ENCODE assay signal across 8 mouse cellular contexts in the genomic region with DNA sequence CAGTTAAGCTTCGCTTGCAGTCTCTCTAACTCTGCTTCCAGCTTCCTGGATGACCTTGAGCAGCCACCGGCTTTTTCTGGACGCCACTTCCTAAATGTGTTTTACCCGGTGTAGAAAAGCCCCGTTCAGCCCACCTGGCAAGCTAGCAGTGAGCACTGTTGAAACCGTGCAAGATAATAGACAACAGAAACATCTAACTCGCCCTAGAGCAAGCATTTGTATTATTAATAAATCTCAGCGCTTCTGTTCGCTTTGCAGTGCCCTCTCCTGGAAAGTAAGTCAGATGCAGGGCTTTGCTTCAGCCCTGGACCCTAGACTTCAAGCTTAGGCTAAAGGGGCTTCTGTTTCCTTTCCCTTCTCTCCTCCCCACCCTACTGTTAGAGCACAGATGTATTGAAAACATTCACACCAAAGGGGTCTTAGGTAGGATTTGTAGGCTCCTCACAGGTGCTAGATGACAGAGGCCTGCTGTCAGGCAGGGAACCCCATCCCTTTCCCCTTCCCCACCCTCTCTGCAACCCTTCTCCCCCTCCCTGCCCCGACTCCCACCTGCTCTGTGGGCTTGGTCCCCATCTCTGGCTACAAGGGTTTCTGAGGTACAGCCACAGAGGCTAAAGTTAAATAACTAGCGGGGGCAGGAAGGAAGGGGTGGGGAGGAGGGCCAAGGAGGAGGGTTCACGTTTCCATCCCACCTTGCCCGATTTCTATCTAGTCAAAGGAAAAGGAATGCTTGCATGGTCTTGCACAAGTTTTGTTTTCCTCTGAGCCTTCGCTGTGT. TPM values are rescaled to one million over a fixed set of nuclear protein-coding genes. Genes with fewer than 3 reads are reported as not detected.
DNase-seq lines count a peak whose midpoint lies in the region; ATAC-seq and TF ChIP-seq lines count a peak whose summit lies in the region.

A gene (minus strand): TSS at position 593 of the 778 bp plus-strand sequence.

- no peaks in the 10 kb centered on the region for H3K9me3 ChIP-seq in hindbrain, embryonic 12.5 days (replicated peaks)
- H3K9me3 ChIP-seq in midbrain, embryonic 12.5 days, result no peaks in the 10 kb centered on the region

- 24% methylated on average over 14 of the region's 14 CpGs for WGBS in hindbrain, embryonic 12.5 days
- 23% methylated on average over 14 of the region's 14 CpGs for WGBS in midbrain, embryonic 12.5 days

- peaks cover 70% of the 10 kb centered on the region for H3K27me3 ChIP-seq in hindbrain, embryonic 12.5 days
- H3K27me3 ChIP-seq in midbrain, embryonic 12.5 days, result peaks cover 81% of the 10 kb centered on the region

- H3K4me1 ChIP-seq in hindbrain, embryonic 12.5 days, result peaks cover 52% of the 10 kb centered on the region
- peaks cover 61% of the 10 kb centered on the region for H3K4me1 ChIP-seq in midbrain, embryonic 12.5 days

- DNase-seq in layer of hippocampus, adult 2 months (ENCODE audit: low spot score in 2 of 2), result no peak
- no peak for DNase-seq in layer of hippocampus, adult 11-12 months (ENCODE audit: low spot score)
- DNase-seq in cerebellum, postnatal 25 days, result peak; percentile 61 to 65
- no peak for DNase-seq in frontal cortex, postnatal 25 days (ENCODE audit: low spot score in 2 of 2)
- DNase-seq in testis, postnatal 14 days (ENCODE audit: low spot score), result no peak
- DNase-seq in gastrocnemius, postnatal 10 days, result no peak

- peak; percentile 82 for TF ChIP-seq CTCF in layer of hippocampus, adult 2 months (conservative IDR thresholded peaks at IDR 0.05)

- no peaks in the 10 kb centered on the region for H3K36me3 ChIP-seq in hindbrain, embryonic 12.5 days
- H3K36me3 ChIP-seq in midbrain, embryonic 12.5 days, result no peaks in the 10 kb centered on the region

- H3K4me3 ChIP-seq in layer of hippocampus, adult 2 months, result peak within 1 kb of the TSS; percentile 68
- H3K4me3 ChIP-seq in hindbrain, embryonic 12.5 days, result peak within 1 kb of the TSS; percentile 35
- H3K4me3 ChIP-seq in midbrain, embryonic 12.5 days, result peak within 1 kb of the TSS; percentile 36

- peak within 1 kb of the TSS; percentile 96 for H3K27ac ChIP-seq in layer of hippocampus, adult 2 months
- H3K27ac ChIP-seq in hindbrain, embryonic 12.5 days, result 0 out of 2 replicates have a peak within 1 kb of the TSS, but pooled peaks have one; percentile 4
- peak within 1 kb of the TSS; percentile 49 for H3K27ac ChIP-seq in midbrain, embryonic 12.5 days (replicated peaks)

- peak within 1 kb of the TSS; percentile 54 for H3K9ac ChIP-seq in hindbrain, embryonic 12.5 days
- H3K9ac ChIP-seq in midbrain, embryonic 12.5 days (replicated peaks), result peak within 1 kb of the TSS; percentile 54

- ATAC-seq in hindbrain, embryonic 12.5 days (ENCODE audit: low FRiP score), result no peak
- no peak for ATAC-seq in midbrain, embryonic 12.5 days (ENCODE audit: low FRiP score, low read depth)

- peak within 1 kb of the TSS; percentile 62 for H3K4me2 ChIP-seq in hindbrain, embryonic 12.5 days (replicated peaks)
- peak within 1 kb of the TSS; percentile 59 for H3K4me2 ChIP-seq in midbrain, embryonic 12.5 days (replicated peaks)

RNA-seq across cellular contexts. Expression of the gene that starts here (rescaled TPM):
- total RNA-seq in layer of hippocampus, adult 2 months (2021), result not detected
- 0.23 and 0.61 TPM in 2 replicates for polyA plus RNA-seq in hindbrain, embryonic 12.5 days (2016; fragmentation: Nextera tagmentation; extraction: Ambion mirVana)
- 0.10 and 0.17 TPM in 2 replicates for polyA plus RNA-seq in midbrain, embryonic 12.5 days (2016; fragmentation: Nextera tagmentation; extraction: Ambion mirVana)
- total RNA-seq in gastrocnemius, postnatal 10 days (2021), result not detected

Comparison
In these comparisons a context has a peak if more than half of its experiments do, and no peak if none do; other contexts are left out.
1. DNase-seq: peak in cerebellum, postnatal 25 days (2 of 2); none in layer of hippocampus, adult 2 months (0 of 2), layer of hippocampus, adult 11-12 months (single experiment), frontal cortex, postnatal 25 days (0 of 2), testis, postnatal 14 days (single experiment) and gastrocnemius, postnatal 10 days (single experiment).
2. H3K27ac ChIP-seq: peak in every context shown above with its lines; median percentile 96 in layer of hippocampus, adult 2 months; 49 in midbrain, embryonic 12.5 days; 4 in hindbrain, embryonic 12.5 days.
3. Peak in every context shown above with its lines, with median percentiles within 50 percentile points of each other: H3K4me3 ChIP-seq.